Mouse (Mus musculus) stomach, embryonic 15.5 days (tissue): Measurements from ENCODE around the gene Hnrnpa3. TPM values are rescaled to one million over a fixed set of nuclear protein-coding genes. Genes with fewer than 3 reads are reported as not detected.

Experiments used
- ATAC-seq: fragments of 200-750 bp; cut with Nextera tagmentation; 2 replicates; pipeline ENCODE4 v1.8.0; 2017; ENCODE audit warnings: low read depth, moderate number of reproducible peaks, moderate TSS enrichment; ENCODE audit not compliant: insufficient read depth, low FRiP score
- H3K27ac ChIP-seq: fragments of 300-500 bp; sonication (generic); 2 replicates; pipeline ENCODE4 v1.5.1; 2015; ENCODE audit warnings: mild to moderate bottlenecking, inconsistent platforms
- H3K27me3 ChIP-seq: fragments of 300-500 bp; sonication (generic); replicated peaks from 2 replicates; pipeline ENCODE4 v1.6.1; 2015; ENCODE audit warnings: inconsistent platforms
- H3K36me3 ChIP-seq: fragments of 300-500 bp; sonication (generic); 2 replicates; pipeline ENCODE4 v1.6.1; 2015; ENCODE audit warnings: inconsistent platforms
- H3K4me1 ChIP-seq: fragments of 300-500 bp; sonication (generic); 2 replicates; pipeline ENCODE4 v1.6.1; 2015; ENCODE audit warnings: inconsistent platforms
- H3K4me2 ChIP-seq: fragments of 300-500 bp; sonication (generic); 2 replicates; pipeline ENCODE4 v1.6.1; 2015; ENCODE audit warnings: mild to moderate bottlenecking, inconsistent platforms
- H3K4me3 ChIP-seq: fragments of 300-500 bp; sonication (generic); replicated peaks from 2 replicates; pipeline ENCODE4 v1.5.1; 2015; ENCODE audit warnings: inconsistent platforms
- H3K9ac ChIP-seq: fragments of 300-500 bp; sonication (generic); 2 replicates; pipeline ENCODE4 v1.6.1; 2015; ENCODE audit warnings: inconsistent platforms
- H3K9me3 ChIP-seq: fragments of 300-500 bp; sonication (generic); 2 replicates; pipeline ENCODE4 v1.6.1; 2016; ENCODE audit warnings: inconsistent platforms
- WGBS: fragments of 180-500 bp; shearing (Covaris S2); methylation state at CpG from one replicate; pipeline ENCODE4 v1.1.7; 2015; 5-methylcytosine and 5-hydroxymethylcytosine counted together
- microRNA-seq: library from miRNA; unstranded; fragments of <30 nt; microRNA quantifications from one replicate; pipeline ENCODE4, GENCODE M21; 2016
- polyA plus RNA-seq: library from polyadenylated mRNA; unstranded; fragments of >200 nt; fragmentation: Nextera tagmentation; extraction: Ambion mirVana; gene quantifications from 2 replicates; pipeline ENCODE4 v1.2.1, GENCODE M21; 2015

Gene Hnrnpa3
- polyA plus RNA-seq, 1 experiment from 2014 or later: 241 TPM

DNA sequence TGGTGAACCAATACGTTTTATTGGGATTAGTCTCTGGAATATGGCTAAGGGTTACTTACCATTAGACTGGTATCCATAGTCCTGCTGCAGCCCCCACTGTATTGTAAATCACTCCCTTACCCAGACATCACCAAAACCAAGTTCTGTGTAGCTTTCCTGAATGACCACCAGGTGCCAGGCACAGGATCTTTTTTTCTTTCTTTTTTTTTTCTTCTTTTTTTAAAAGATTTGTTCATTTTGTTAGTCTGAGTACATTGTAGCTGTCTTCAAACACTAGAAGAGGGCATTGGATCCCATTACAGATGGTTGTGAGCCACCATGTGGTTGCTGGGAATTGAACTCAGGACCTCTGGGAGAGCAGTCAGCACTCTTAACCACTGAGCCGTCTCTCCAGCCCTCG is 54.0 kb downstream of the Hnrnpa3 start:
- no peaks in the 10 kb centered on the region for H3K27me3 ChIP-seq
- no peak for ATAC-seq
- H3K4me3 ChIP-seq: no peak overlapping the region
- no peaks in the 10 kb centered on the region for H3K9me3 ChIP-seq
- H3K27ac ChIP-seq: no peak overlapping the region
- no peaks in the 10 kb centered on the region for H3K36me3 ChIP-seq
- no peak overlapping the region for H3K4me2 ChIP-seq
- H3K4me1 ChIP-seq: 0 out of 2 replicates have a peak, but pooled peaks cover 3% of the 10 kb centered on the region
- H3K9ac ChIP-seq: no peak overlapping the region
- WGBS: 84% methylated on average over 3 of the region's 3 CpGs

DNA sequence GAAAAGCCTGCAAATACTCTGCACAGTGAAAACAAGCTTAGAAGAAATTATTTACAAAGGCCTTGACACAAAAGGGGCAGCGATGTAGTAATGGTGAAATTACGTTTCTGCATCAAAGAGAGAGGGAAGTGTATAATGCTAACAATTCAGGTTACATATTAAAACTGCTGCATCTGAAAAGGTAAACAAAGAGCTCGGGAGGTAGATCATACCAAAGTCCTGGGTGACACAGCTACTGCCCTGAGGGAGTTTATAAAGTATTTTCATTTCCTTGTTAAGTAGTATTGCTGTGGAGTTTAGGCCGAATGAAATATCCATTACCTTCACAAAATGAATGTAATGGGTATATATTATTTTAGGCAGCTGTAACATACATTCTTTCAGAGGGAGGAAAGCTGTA is 55.7 kb downstream of the Hnrnpa3 start:
- H3K27ac ChIP-seq: no peak overlapping the region; the same call in 1 of the 2 replicates
- no peaks in the 10 kb centered on the region for H3K27me3 ChIP-seq
- no peaks in the 10 kb centered on the region for H3K9me3 ChIP-seq
- ATAC-seq: no peak; the same call in 1 of the 2 replicates
- no peak overlapping the region for H3K4me2 ChIP-seq
- H3K4me1 ChIP-seq: 0 out of 2 replicates have a peak, but pooled peaks cover 3% of the 10 kb centered on the region
- WGBS: 38% methylated on average over 4 of the region's 4 CpGs
- no peaks in the 10 kb centered on the region for H3K36me3 ChIP-seq
- no peak overlapping the region for H3K4me3 ChIP-seq
- no peak overlapping the region for H3K9ac ChIP-seq

DNA sequence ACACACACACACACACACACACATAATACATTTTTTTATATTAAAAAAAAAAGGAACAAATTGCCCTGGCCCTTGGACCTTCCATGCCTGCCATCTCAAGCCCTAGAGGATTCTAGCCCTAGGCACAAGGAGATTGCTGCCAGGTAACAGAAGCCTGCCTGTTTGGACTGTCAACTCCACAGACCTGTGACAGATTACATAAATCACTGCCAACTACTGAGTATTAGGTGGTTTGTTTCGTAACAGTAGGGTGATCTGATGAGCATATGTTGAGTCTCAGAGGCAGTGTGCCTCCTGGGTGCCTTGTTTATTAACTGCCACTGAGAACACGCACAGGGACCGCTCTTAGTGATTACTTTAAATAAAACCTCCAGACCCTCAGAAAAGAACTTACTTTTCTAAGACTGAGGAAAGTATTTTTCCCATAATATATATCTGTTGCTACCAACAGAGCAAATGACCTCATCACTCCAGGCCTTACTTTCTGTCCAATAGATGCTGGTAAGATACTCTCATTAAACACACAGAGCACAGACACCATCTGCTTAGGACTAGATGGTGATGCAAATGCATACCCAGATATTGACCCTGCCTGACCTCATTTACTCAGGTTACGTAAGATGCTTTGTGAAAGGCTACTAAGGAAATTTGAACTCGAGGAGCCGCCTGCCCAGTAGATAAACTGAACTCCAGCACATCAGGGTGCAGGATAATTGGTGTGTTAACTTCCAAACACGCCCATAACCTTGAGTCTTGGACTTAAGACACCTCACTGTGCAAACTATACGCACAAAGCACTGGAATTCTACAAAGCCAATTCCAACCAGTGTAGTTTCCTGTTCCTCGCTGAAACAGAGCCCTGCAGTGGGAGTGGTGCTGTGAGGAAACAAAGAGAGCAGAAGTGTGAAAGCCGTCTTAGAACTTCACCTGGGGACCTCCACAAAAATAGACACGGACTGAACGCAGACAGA is 57.3 kb downstream of the Hnrnpa3 start:
- peak; percentile 85 for ATAC-seq
- WGBS: 52% methylated on average over 12 of the region's 12 CpGs
- Histone ChIP-seq H3K4me1 (0 out of 2 replicates have a peak, but pooled peaks cover 3% of the 10 kb centered on the region), H3K27me3 (no peaks in the 10 kb centered on the region), H3K4me3 (no peak overlapping the region), H3K36me3 (no peaks in the 10 kb centered on the region), H3K27ac (peak overlapping the region; percentile 61; the same call in 1 of the 2 replicates), H3K9ac (no peak overlapping the region), H3K9me3 (no peaks in the 10 kb centered on the region), H3K4me2 (no peak overlapping the region)

Small RNA genes within 50 kb of the gene (microRNA-seq; reads per million reads assigned to microRNA genes)
- gene Gm24574: not detected

Other genes with a start within 250 kb of the Hnrnpa3 start
- gene Nfe2l2, start 45.4 kb downstream of the Hnrnpa3 start, polyA plus RNA-seq: 93.9 and 97.4 TPM in 2 replicates
- 29.8 and 35.5 TPM in 2 replicates for gene Agps, start 172.9 kb downstream of the Hnrnpa3 start, polyA plus RNA-seq